Mouse (Mus musculus) lung, embryonic 15.5 days (tissue): ENCODE measurements around the gene Mark4. TPM values are rescaled to one million over a fixed set of nuclear protein-coding genes. Genes with fewer than 3 reads are reported as not detected.
A peak's percentile ranks its signal among the peaks of the same experiment; 100 is the strongest.

Experiments
- ATAC-seq: fragments of 200-750 bp; cut with Nextera tagmentation; 2 replicates; pipeline ENCODE4 v1.8.0; 2017; ENCODE audit warnings: moderate number of reproducible peaks, borderline replicate concordance; ENCODE audit not compliant: low FRiP score, low TSS enrichment; ENCODE audit errors: extremely low read depth
- H3K27ac ChIP-seq: fragments of 300-500 bp; sonication (generic); 2 replicates; pipeline ENCODE4 v1.5.1; 2015; ENCODE audit warnings: moderate library complexity, mild to moderate bottlenecking, inconsistent platforms
- H3K27me3 ChIP-seq: fragments of 300-500 bp; sonication (generic); 2 replicates; pipeline ENCODE4 v1.6.1; 2015; ENCODE audit warnings: inconsistent platforms
- H3K36me3 ChIP-seq: fragments of 300-500 bp; sonication (generic); 2 replicates; pipeline ENCODE4 v1.6.1; 2015; ENCODE audit warnings: inconsistent platforms
- H3K4me1 ChIP-seq: fragments of 300-500 bp; sonication (generic); 2 replicates; pipeline ENCODE4 v1.6.1; 2015; ENCODE audit warnings: inconsistent platforms
- H3K4me2 ChIP-seq: fragments of 300-500 bp; sonication (generic); 2 replicates; pipeline ENCODE4 v1.6.1; 2015; ENCODE audit warnings: inconsistent platforms, mild to moderate bottlenecking, moderate library complexity
- H3K4me3 ChIP-seq: fragments of 300-500 bp; sonication (generic); 2 replicates; pipeline ENCODE4 v1.5.1; 2015; ENCODE audit warnings: mild to moderate bottlenecking, inconsistent platforms
- H3K9ac ChIP-seq: fragments of 300-500 bp; sonication (generic); 2 replicates; pipeline ENCODE4 v1.6.1; 2015; ENCODE audit warnings: inconsistent platforms
- H3K9me3 ChIP-seq: fragments of 300-500 bp; sonication (generic); 2 replicates; pipeline ENCODE4 v1.6.1; 2016; ENCODE audit warnings: inconsistent platforms
- WGBS: fragments of 180-500 bp; shearing (Covaris S2); methylation state at CpG from one replicate; pipeline ENCODE4 v1.1.7; 2015; 5-methylcytosine and 5-hydroxymethylcytosine counted together
- polyA plus RNA-seq: library from polyadenylated mRNA; unstranded; fragments of >200 nt; fragmentation: Nextera tagmentation; extraction: Ambion mirVana; gene quantifications from 2 replicates; pipeline ENCODE4 v1.2.1, GENCODE M21; 2015

The Mark4 gene
- 7.9 TPM in 2 replicates for polyA plus RNA-seq

DNA sequence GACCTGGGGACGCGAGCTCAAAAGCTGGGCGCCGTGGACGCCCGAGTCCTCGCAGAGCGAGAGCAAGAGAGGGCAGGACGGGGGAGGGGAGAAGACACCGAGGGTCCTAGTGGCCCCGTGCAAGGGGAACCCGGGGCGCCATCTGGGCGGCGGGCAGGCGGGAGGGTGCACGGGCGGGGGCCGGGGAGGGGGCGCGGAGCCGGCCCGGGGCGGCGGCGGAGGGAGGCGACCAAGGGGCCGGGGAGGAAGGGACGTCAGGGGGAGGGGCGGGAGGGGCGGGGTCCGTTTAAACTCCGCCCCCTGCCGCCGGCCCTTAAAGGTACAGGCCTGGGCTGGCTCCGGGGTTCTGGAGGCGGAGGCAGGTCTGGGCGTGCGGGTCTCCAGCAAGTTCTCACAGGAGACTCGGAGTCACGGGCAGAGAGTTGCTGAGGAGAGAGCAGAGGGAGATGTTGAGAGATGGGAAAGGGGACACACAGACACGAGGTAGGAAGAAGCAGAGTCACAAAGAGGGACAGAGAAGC is at the start of gene Mark4:
Gene Mark4, minus strand, starts transcription at position 231 of the 521 bp plus-strand sequence.
- H3K4me1 ChIP-seq, result peaks cover 21% of the 10 kb centered on the region
- peak within 1 kb of the TSS; percentile 90 for H3K4me2 ChIP-seq
- 0% methylated on average over 13 of the region's 42 CpGs for WGBS
- H3K27ac ChIP-seq, result peak within 1 kb of the TSS; percentile 72
- H3K9me3 ChIP-seq, result no peaks in the 10 kb centered on the region
- 0 out of 2 replicates have a peak, but pooled peaks cover 2% of the 10 kb centered on the region for H3K36me3 ChIP-seq
- no peaks in the 10 kb centered on the region for H3K27me3 ChIP-seq
- peak within 1 kb of the TSS; percentile 90 for H3K4me3 ChIP-seq
- H3K9ac ChIP-seq, result peak within 1 kb of the TSS; percentile 67
- ATAC-seq, result peak; percentile 88

DNA sequence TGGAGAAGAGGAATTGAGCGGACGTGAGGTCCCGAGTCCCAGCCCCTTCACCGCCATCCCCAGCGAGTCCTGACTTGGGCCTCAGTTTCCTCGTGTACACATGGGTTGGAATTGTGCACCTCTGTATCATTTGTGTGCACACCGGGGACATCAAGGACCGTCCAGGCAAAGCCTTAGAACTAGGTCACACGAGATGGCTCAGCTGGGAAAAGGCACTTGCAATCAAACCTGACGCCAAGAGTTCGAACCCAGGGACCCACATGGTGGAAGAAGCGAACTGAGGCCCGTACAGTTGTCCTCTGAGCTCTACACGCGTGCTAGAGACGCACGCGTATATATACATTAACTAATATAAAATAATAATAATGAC is 49.0 kb upstream of the Mark4 start:
- Histone ChIP-seq H3K4me1 (peaks cover 13% of the 10 kb centered on the region), H3K9ac (peak overlapping the region; percentile 71), H3K9me3 (no peaks in the 10 kb centered on the region), H3K4me3 (peak overlapping the region; percentile 57), H3K27me3 (no peaks in the 10 kb centered on the region), H3K36me3 (no peaks in the 10 kb centered on the region), H3K4me2 (peak overlapping the region; percentile 89), H3K27ac (peak overlapping the region; percentile 70)
- 3% methylated on average over 18 of the region's 18 CpGs for WGBS
- ATAC-seq, result no peak

DNA sequence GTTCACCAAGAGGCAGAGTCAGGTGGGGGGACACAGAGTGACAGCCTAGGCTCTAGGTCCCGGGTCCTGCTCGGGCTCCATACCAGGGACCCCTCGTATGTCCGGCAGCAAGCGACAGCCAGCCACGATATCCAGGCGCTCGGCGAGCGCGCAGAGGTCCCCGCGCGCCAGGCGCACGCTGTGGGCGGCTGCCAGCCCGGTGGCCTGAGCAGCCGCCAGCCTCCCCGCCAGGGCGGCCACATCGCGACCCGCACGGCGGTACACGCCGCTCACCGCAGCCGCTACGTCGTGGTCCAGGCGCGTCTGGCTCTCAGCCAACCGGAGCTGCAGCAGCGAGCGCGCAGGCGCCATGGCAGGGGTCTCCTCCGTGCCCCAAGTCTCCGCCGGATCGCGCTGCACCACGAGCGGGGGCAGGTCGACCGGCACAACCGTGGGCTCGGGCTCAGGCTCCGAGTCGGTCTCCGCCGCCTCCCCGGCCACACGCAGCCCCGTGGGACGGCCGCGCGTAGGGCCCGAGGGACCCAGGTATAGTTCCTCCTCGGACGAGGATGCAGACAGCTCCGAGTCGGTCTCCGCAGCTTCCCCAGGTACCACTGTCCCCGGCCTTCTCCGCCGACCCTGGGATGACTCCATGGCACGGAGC is 48.5 kb upstream of the Mark4 start:
- no peaks in the 10 kb centered on the region for H3K27me3 ChIP-seq
- H3K36me3 ChIP-seq, result no peaks in the 10 kb centered on the region
- H3K4me3 ChIP-seq, result peak overlapping the region; percentile 57
- no peak overlapping the region for H3K27ac ChIP-seq
- no peaks in the 10 kb centered on the region for H3K9me3 ChIP-seq
- ATAC-seq, result no peak
- 2% methylated on average over 67 of the region's 71 CpGs for WGBS
- H3K4me2 ChIP-seq, result peak overlapping the region; percentile 89
- H3K9ac ChIP-seq, result peak overlapping the region; percentile 45
- peaks cover 13% of the 10 kb centered on the region for H3K4me1 ChIP-seq

DNA sequence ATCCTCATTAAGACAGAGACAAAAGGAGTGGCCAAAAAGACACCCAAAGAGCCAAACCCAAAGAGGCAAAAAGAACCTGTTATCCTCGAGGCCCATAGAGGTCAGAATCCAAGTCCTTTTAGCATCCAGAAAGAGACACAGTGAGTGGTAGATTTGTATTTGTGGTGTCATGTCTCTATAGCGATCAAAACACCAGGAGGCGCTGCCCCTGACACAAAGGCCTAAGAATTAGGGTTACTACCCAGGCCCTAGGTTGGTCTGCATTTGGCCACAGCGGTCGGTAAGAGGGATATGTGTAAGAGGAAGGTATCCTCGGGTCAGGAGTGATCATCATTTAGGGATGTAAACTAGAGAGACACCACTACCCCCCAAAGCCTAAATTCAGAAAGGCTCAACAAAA is 47.7 kb upstream of the Mark4 start:
- Histone ChIP-seq H3K4me2 (peak overlapping the region; percentile 89), H3K4me1 (peaks cover 13% of the 10 kb centered on the region), H3K27ac (no peak overlapping the region), H3K9ac (no peak overlapping the region), H3K4me3 (peak overlapping the region; percentile 57; the same call in 1 of the 2 replicates), H3K36me3 (no peaks in the 10 kb centered on the region), H3K9me3 (no peaks in the 10 kb centered on the region), H3K27me3 (no peaks in the 10 kb centered on the region)
- 32% methylated on average over 6 of the region's 6 CpGs for WGBS
- ATAC-seq, result no peak

DNA sequence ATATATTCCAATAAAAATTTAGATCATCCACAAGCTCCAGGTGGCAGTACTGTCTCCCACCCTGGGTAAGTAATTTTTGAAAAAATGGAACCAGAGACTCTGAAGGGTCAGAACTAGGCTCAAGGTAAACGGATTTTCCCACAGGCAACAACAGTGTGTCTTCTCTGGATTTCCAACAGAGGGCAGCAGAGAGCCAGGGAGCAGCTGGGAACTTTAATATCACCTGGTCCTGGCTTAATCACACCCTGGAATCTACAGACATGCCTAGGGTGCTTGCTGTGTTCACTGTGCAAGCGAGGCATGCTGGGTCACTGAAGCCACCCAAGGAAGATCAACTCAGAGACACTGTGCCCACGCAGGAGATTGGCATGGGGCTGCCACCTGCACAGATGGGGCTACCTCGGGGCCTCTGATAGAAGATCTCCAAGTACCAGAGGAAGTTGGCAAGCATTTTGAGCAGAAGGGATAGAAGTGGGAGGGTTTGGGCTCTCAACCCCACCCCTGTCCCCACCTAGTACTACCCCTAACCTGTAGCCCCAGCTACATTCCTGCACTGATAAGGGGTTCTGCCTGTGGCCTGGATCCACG is 45.0 kb upstream of the Mark4 start:
- ATAC-seq, result no peak
- no peak overlapping the region for H3K4me2 ChIP-seq
- H3K4me1 ChIP-seq, result peaks cover 6% of the 10 kb centered on the region
- no peak overlapping the region for H3K27ac ChIP-seq
- H3K36me3 ChIP-seq, result no peaks in the 10 kb centered on the region
- no peak overlapping the region for H3K9ac ChIP-seq
- 26% methylated on average over 5 of the region's 5 CpGs for WGBS
- 0 out of 2 replicates have a peak, but pooled peaks cover 3% of the 10 kb centered on the region for H3K27me3 ChIP-seq
- no peak overlapping the region for H3K4me3 ChIP-seq
- H3K9me3 ChIP-seq, result no peaks in the 10 kb centered on the region

DNA sequence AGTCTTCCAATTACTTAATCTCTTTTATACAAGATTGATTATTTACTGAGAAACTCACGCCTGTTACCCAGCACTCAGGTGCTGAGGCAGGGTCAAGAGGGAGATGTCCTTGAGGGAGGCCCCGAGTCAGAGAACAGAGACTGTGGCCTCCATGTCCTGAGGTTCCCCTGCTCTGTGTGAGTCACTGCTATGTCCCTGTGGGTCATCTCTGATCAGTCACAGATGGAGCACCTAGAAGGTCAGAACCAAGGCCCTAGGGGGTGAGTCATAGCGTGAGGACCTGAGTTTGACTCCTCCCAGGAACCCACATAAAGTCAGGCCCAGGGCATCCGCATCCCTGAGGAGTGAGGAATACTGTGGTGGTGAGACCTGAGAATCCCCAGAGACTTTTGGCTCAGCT is 43.0 kb upstream of the Mark4 start:
- Histone ChIP-seq H3K9ac (no peak overlapping the region), H3K4me2 (no peak overlapping the region), H3K4me3 (no peak overlapping the region), H3K36me3 (no peaks in the 10 kb centered on the region), H3K9me3 (no peaks in the 10 kb centered on the region), H3K4me1 (no peaks in the 10 kb centered on the region), H3K27ac (no peak overlapping the region), H3K27me3 (0 out of 2 replicates have a peak, but pooled peaks cover 4% of the 10 kb centered on the region)
- WGBS, result 56% methylated on average over 4 of the region's 4 CpGs
- ATAC-seq, result no peak

DNA sequence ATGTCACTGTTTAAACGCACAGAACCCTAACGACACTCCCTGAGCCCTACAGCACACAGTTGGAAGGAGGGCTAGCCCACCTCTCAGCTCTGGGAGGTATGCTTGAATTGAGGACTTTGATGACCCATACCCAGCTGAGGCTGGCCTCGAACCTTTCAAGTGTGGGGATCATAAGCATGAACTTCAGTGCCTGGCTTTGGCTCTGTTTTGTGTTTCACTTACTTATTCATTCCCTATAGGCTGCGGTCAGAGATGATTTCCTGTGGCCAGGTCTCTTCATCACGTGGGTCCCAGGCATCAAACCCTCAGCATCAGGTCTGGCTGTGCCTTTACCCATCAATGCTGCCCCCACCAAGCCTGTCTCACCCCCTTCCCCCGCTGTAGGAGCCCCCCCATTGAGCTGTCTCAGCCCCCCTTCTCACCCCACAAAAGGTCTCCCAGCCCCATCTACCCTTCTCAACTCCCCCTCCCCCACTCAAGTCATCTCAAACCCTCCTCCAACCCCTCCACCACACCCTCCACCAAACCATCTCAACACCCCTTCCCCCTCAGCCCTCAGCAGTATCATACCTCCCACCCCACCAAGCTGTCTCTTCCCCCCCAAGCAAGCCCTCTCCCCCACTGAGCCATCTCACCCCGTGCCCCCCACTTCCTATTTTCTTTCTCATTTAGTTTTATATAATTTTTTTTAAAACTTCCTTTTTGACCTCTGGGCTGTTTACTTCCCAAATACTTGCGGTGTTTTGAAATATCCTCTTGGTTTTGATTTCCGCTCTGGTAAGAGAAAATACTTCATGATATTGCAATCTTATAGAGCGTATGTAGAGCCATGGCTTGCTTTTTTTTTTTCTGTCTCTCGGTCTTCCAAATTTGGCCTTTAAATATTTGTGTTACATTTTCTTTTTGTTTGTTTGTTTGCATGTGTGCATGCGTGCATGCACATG is 42.1 kb upstream of the Mark4 start:
- H3K27ac ChIP-seq, result no peak overlapping the region
- no peaks in the 10 kb centered on the region for H3K36me3 ChIP-seq
- H3K4me1 ChIP-seq, result peaks cover 4% of the 10 kb centered on the region
- ATAC-seq, result no peak
- 63% methylated on average over 12 of the region's 12 CpGs for WGBS
- H3K4me2 ChIP-seq, result no peak overlapping the region
- no peak overlapping the region for H3K9ac ChIP-seq
- no peak overlapping the region for H3K4me3 ChIP-seq
- H3K9me3 ChIP-seq, result no peaks in the 10 kb centered on the region
- H3K27me3 ChIP-seq, result 0 out of 2 replicates have a peak, but pooled peaks cover 4% of the 10 kb centered on the region

DNA sequence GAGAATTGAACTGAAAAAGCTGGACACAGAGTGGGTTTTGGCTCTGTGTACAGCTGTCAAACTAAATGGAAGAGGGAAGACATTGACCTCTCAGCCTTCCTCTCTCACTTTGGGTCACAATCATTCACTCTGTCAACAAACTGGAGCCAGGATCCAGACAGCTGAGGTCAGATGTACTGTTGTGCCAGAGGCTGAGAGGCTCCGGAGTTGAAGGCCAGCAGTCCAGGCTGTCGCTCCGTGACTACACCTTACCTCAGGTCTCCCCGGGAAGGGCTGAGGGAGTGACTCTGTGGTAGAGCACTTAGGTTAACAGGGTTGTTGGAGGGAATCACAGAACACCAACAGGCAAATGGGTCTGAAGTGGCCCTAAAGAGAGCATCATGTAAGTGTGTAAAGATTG is 39.7 kb upstream of the Mark4 start:
- H3K4me3 ChIP-seq, result no peak overlapping the region
- H3K9me3 ChIP-seq, result no peaks in the 10 kb centered on the region

DNA sequence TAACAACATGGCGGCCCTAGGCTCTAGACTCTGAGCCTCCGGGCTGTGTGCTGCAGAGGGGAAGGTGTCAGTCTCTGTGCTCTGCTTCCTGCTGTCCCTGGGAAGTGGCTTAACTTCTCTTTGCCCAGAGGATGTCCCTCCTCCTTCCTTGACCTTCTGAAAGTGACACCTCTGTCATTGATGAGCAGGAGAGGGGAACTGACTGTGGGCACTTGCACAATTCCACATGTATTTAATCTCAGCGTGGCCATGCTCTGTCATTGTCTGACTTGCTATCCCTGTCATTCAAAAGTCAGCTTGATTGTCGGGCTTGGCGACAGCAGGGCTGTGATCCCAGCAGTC is 37.6 kb upstream of the Mark4 start:
- no peaks in the 10 kb centered on the region for H3K9me3 ChIP-seq
- WGBS, result 52% methylated on average over 5 of the region's 5 CpGs

More for the DNA sequence above, 39.7 kb upstream of the Mark4 start:
- Histone ChIP-seq H3K36me3 (no peaks in the 10 kb centered on the region), H3K4me1 (peaks cover 14% of the 10 kb centered on the region), H3K4me2 (no peak overlapping the region), H3K9ac (no peak overlapping the region), H3K27ac (no peak overlapping the region), H3K27me3 (0 out of 2 replicates have a peak, but pooled peaks cover 4% of the 10 kb centered on the region)
- 35% methylated on average over 4 of the region's 4 CpGs for WGBS
- ATAC-seq, result no peak

DNA sequence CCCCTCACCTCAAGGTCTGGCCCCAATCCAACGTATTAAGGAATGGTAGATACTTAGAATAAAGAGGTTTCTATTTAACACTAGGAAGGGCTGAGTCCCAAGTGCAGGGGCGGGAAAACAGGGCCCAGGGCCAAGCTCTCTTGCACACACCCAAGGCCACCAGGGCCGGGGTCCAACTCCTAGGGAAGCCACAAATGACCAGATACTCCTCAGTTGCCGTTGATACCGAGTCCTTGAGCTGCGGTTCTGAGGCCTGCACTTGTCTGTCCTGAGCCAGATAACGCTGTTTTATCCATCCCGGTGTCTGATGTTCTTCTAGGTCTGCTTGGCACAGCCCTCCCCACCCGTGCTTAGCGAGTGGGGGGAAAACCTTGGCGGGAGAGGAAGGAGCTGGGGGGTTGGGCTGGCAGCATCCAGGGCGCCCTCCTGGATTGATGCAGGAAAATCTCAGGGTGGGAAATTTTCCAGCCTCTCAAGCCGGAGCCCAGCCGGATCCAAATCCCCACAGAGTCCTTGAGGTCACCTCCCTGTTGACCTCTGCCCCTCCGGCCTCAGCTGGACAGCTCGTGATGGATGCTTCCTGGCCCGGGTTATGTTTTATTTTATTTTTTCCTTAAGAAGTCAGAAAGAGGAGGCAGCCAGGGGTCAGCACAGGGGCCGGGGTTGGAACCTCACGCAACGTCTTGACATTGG is 37.0 kb upstream of the Mark4 start:
- peak; percentile 54; the same call in 1 of the 2 replicates for ATAC-seq

More for the DNA sequence above, 37.6 kb upstream of the Mark4 start:
- H3K27me3 ChIP-seq, result peaks cover 19% of the 10 kb centered on the region
- no peaks in the 10 kb centered on the region for H3K36me3 ChIP-seq
- H3K4me2 ChIP-seq, result no peak overlapping the region
- no peak overlapping the region for H3K4me3 ChIP-seq
- H3K27ac ChIP-seq, result no peak overlapping the region
- no peak overlapping the region for H3K9ac ChIP-seq
- ATAC-seq, result no peak
- H3K4me1 ChIP-seq, result peaks cover 22% of the 10 kb centered on the region

More for the DNA sequence above, 37.0 kb upstream of the Mark4 start:
- Histone ChIP-seq H3K4me1 (peaks cover 22% of the 10 kb centered on the region), H3K27ac (peak overlapping the region; percentile 30; the same call in 1 of the 2 replicates), H3K9ac (no peak overlapping the region), H3K9me3 (no peaks in the 10 kb centered on the region), H3K4me3 (no peak overlapping the region), H3K36me3 (no peaks in the 10 kb centered on the region), H3K27me3 (peaks cover 24% of the 10 kb centered on the region), H3K4me2 (no peak overlapping the region)
- WGBS, result 30% methylated on average over 20 of the region's 20 CpGs
